Comparison of ENCODE assay signal across 12 mouse cellular contexts in the genomic region with DNA sequence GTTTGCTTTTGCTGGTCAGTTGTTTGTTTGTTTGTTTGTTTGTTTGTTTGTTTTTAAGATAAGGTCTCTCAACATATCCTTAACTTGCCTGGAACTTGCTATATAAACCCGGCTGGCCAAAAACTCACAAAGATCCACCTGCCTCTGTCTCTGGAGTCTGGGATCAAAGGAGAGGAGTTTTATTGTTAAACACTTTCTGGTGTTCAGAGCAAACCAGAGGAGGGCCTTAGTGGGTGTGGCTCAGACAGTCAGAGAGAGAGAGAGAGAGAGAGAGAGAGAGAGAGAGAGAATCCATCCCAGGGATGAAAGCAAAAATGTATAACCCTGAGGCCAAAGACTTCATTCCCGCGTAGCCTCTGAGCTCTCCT. TPM values are rescaled to one million over a fixed set of nuclear protein-coding genes. Genes with fewer than 3 reads are reported as not detected.
DNase-seq lines count a peak whose midpoint lies in the region; ATAC-seq and TF ChIP-seq lines count a peak whose summit lies in the region.
"Had no signal": no experiment of that assay in that cellular context is flagged by ENCODE, and none has a peak within 500 bp of the region (broad histone marks: within the 10 kb centered on the region; RNA-seq: fewer than 3 reads in every experiment).

No protein-coding gene starts in this region.

- 43% methylated on average over 3 of the region's 3 CpGs for WGBS in midbrain, embryonic 10.5 days
- WGBS in midbrain, postnatal 0 days, result 14% methylated on average over 3 of the region's 3 CpGs
- WGBS in embryonic facial prominence, embryonic 10.5 days, result 30% methylated on average over 3 of the region's 3 CpGs
- WGBS in hindbrain, embryonic 12.5 days, result 24% methylated on average over 3 of the region's 3 CpGs
- 3% methylated on average over 3 of the region's 3 CpGs for WGBS in neural tube, embryonic 14.5 days

- no peak overlapping the region for H3K4me3 ChIP-seq in midbrain, embryonic 10.5 days
- H3K4me3 ChIP-seq in midbrain, postnatal 0 days (ENCODE audit: low read depth, low read length), result no peak overlapping the region
- H3K4me3 ChIP-seq in embryonic facial prominence, embryonic 10.5 days, result peak overlapping the region; percentile 42
- H3K4me3 ChIP-seq in hindbrain, embryonic 12.5 days, result no peak overlapping the region
- no peak overlapping the region for H3K4me3 ChIP-seq in neural tube, embryonic 14.5 days (ENCODE audit: low read depth, low read length)
- H3K4me3 ChIP-seq: left cerebral cortex, adult 2 months had no signal

- H3K36me3 ChIP-seq in midbrain, embryonic 10.5 days, result no peaks in the 10 kb centered on the region
- no peaks in the 10 kb centered on the region for H3K36me3 ChIP-seq in midbrain, postnatal 0 days (ENCODE audit: insufficient read depth, low read length)
- H3K36me3 ChIP-seq in embryonic facial prominence, embryonic 10.5 days (replicated peaks), result no peaks in the 10 kb centered on the region
- no peaks in the 10 kb centered on the region for H3K36me3 ChIP-seq in hindbrain, embryonic 12.5 days
- H3K36me3 ChIP-seq in neural tube, embryonic 14.5 days (ENCODE audit: control insufficient read depth, insufficient read depth, low read length), result no peaks in the 10 kb centered on the region

- H3K27ac ChIP-seq in midbrain, embryonic 10.5 days (replicated peaks), result peak overlapping the region; percentile 53
- no peak overlapping the region for H3K27ac ChIP-seq in midbrain, postnatal 0 days (ENCODE audit: low read depth, low read length)
- H3K27ac ChIP-seq in embryonic facial prominence, embryonic 10.5 days (replicated peaks), result peak overlapping the region; percentile 77
- H3K27ac ChIP-seq in hindbrain, embryonic 12.5 days, result peak overlapping the region; percentile 80
- H3K27ac ChIP-seq in neural tube, embryonic 14.5 days (ENCODE audit: low read depth, low read length), result peak overlapping the region; percentile 80; the same call in 1 of the 2 replicates
- H3K27ac ChIP-seq: left cerebral cortex, adult 2 months had no signal

- H3K27me3 ChIP-seq in midbrain, embryonic 10.5 days (ENCODE audit: low read depth, poor library complexity, severe bottlenecking), result peaks cover 8% of the 10 kb centered on the region; the same call in 1 of the 2 replicates
- no peaks in the 10 kb centered on the region for H3K27me3 ChIP-seq in midbrain, postnatal 0 days (ENCODE audit: insufficient read depth, low read length)
- peaks cover 13% of the 10 kb centered on the region for H3K27me3 ChIP-seq in embryonic facial prominence, embryonic 10.5 days (replicated peaks; ENCODE audit: low read depth, poor library complexity, severe bottlenecking)
- H3K27me3 ChIP-seq in hindbrain, embryonic 12.5 days, result no peaks in the 10 kb centered on the region; the same call in 1 of the 2 replicates
- H3K27me3 ChIP-seq in neural tube, embryonic 14.5 days (ENCODE audit: control insufficient read depth, insufficient read depth, low read length), result no peaks in the 10 kb centered on the region

- no peak overlapping the region for H3K9ac ChIP-seq in midbrain, postnatal 0 days (replicated peaks; ENCODE audit: low read length, poor library complexity, severe bottlenecking)
- no peak overlapping the region for H3K9ac ChIP-seq in hindbrain, embryonic 12.5 days
- no peak overlapping the region for H3K9ac ChIP-seq in neural tube, embryonic 14.5 days (replicated peaks; ENCODE audit: low read depth, low read length)

- ATAC-seq in midbrain, postnatal 0 days (ENCODE audit: low FRiP score), result no peak
- no peak for ATAC-seq in hindbrain, embryonic 12.5 days (ENCODE audit: low FRiP score)
- no peak for ATAC-seq in neural tube, embryonic 14.5 days (ENCODE audit: low read depth)
- ATAC-seq in megakaryocyte-erythroid progenitor cell, adult 5-6 weeks (replicated peaks; ENCODE audit: low FRiP score, low TSS enrichment, poor library complexity, severe bottlenecking), result no peak
- ATAC-seq: lung, postnatal 0 days had no signal

- peaks cover 38% of the 10 kb centered on the region for H3K4me1 ChIP-seq in midbrain, embryonic 10.5 days
- H3K4me1 ChIP-seq in midbrain, postnatal 0 days (ENCODE audit: insufficient read depth, low read length), result peaks cover 10% of the 10 kb centered on the region; the same call in 1 of the 2 replicates
- peaks cover 51% of the 10 kb centered on the region for H3K4me1 ChIP-seq in embryonic facial prominence, embryonic 10.5 days
- H3K4me1 ChIP-seq in hindbrain, embryonic 12.5 days, result peaks cover 39% of the 10 kb centered on the region
- peaks cover 21% of the 10 kb centered on the region for H3K4me1 ChIP-seq in neural tube, embryonic 14.5 days (ENCODE audit: control insufficient read depth, insufficient read depth, low read length)

- no peak overlapping the region for H3K4me2 ChIP-seq in midbrain, postnatal 0 days (ENCODE audit: low read depth, low read length, poor library complexity, severe bottlenecking)
- peak overlapping the region; percentile 34 for H3K4me2 ChIP-seq in hindbrain, embryonic 12.5 days (replicated peaks)
- H3K4me2 ChIP-seq in neural tube, embryonic 14.5 days (ENCODE audit: low read depth, low read length), result no peak overlapping the region
- H3K4me2 ChIP-seq: liver, embryonic 11.5 days had no signal

- DNase-seq in midbrain, embryonic 10.5 days (ENCODE audit: low spot score), result no peak
- no peak for DNase-seq in midbrain, postnatal 0 days (ENCODE audit: low spot score)
- no peak for DNase-seq in embryonic facial prominence, embryonic 10.5 days (ENCODE audit: low spot score)
- DNase-seq in ovary, postnatal 10 days (ENCODE audit: low spot score), result no peak
- DNase-seq: heart, adult 18-20 months; thymus, adult 2 months had no signal

- no peak for TF ChIP-seq CTCF in midbrain, postnatal 0 days (IDR thresholded peaks at IDR 0.05)

- H3K9me3 ChIP-seq in midbrain, embryonic 10.5 days (replicated peaks), result no peaks in the 10 kb centered on the region
- no peaks in the 10 kb centered on the region for H3K9me3 ChIP-seq in midbrain, postnatal 0 days (ENCODE audit: low read length)
- no peaks in the 10 kb centered on the region for H3K9me3 ChIP-seq in embryonic facial prominence, embryonic 10.5 days
- no peaks in the 10 kb centered on the region for H3K9me3 ChIP-seq in hindbrain, embryonic 12.5 days (replicated peaks)
- no peaks in the 10 kb centered on the region for H3K9me3 ChIP-seq in neural tube, embryonic 14.5 days (ENCODE audit: control insufficient read depth, low read length)

RNA-seq across cellular contexts. Expression of a gene that starts 13.1 kb away (rescaled TPM):
- 5.3 and 9.5 TPM in 2 replicates for polyA plus RNA-seq in midbrain, embryonic 10.5 days (2016; fragmentation: Nextera tagmentation; extraction: Ambion mirVana)
- 17.4 and 20.1 TPM in 2 replicates for total RNA-seq in midbrain, postnatal 0 days (2014; rRNA removed)
- 13.5 and 16.2 TPM in 2 replicates for polyA plus RNA-seq in midbrain, postnatal 0 days (2015; fragmentation: Nextera tagmentation; extraction: Ambion mirVana)
- 5.8 and 7.6 TPM in 2 replicates for polyA plus RNA-seq in embryonic facial prominence, embryonic 10.5 days (2016; fragmentation: Nextera tagmentation; extraction: Ambion mirVana)
- 22.4 and 24.7 TPM in 2 replicates for polyA plus RNA-seq in hindbrain, embryonic 12.5 days (2016; fragmentation: Nextera tagmentation; extraction: Ambion mirVana)
- 9.7 and 16.9 TPM in 2 replicates for polyA plus RNA-seq in neural tube, embryonic 14.5 days (2014; fragmentation: Nextera tagmentation; extraction: Ambion mirVana)
- not detected in 2 replicates for total RNA-seq in megakaryocyte-erythroid progenitor cell, adult 5-6 weeks (2014; fragmentation: Nextera tagmentation)
- not detected in 2 replicates for total RNA-seq in megakaryocyte-erythroid progenitor cell, adult 5-6 weeks (2017)
